Mouse (Mus musculus): ENCODE measurements at regions not wholly inside any gene's neighbourhood (a gene's known extent, or its start where the extent isn't known, plus 50 kb on each side); places are given as distances from the start of the nearest gene placed in this dataset.
A peak's percentile ranks its signal among the peaks of the same experiment; 100 is the strongest.

DNA sequence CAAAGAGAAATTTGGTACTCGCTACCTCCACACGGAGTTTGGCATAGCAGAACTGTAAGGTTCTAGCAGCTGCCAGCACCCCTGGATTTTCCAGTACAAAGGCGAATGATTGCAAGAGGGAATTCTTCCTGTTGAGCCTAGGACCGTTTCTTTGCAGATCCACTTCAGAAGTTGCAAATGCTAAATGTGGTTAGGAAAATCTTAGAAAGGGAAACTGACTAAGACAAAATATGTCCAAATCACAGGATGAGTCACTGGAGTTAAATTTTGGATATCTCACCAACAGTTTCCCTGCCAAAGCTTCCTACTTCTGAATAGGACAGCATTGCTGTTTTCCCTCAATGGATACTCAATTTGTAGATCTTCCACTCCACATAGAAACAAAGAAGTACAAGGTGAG lies 395.4 kb upstream of the Ubash3b start:
- 0 out of 2 replicates have a peak, but pooled peaks cover 3% of the 10 kb centered on the region for H3K4me1 ChIP-seq (replicated peaks)
- no peaks in the 10 kb centered on the region for H3K27me3 ChIP-seq
- H3K4me2 ChIP-seq: no peak overlapping the region
- no peaks in the 10 kb centered on the region for H3K9me3 ChIP-seq
- H3K9ac ChIP-seq: no peak overlapping the region
- peaks cover 7% of the 10 kb centered on the region; the same call in 1 of the 2 replicates for H3K36me3 ChIP-seq
- WGBS: 88% methylated on average over 4 of the region's 4 CpGs
- no peak overlapping the region for H3K4me3 ChIP-seq
- no peak overlapping the region for H3K27ac ChIP-seq
- no peak for ATAC-seq (ENCODE audit: low FRiP score)

DNA sequence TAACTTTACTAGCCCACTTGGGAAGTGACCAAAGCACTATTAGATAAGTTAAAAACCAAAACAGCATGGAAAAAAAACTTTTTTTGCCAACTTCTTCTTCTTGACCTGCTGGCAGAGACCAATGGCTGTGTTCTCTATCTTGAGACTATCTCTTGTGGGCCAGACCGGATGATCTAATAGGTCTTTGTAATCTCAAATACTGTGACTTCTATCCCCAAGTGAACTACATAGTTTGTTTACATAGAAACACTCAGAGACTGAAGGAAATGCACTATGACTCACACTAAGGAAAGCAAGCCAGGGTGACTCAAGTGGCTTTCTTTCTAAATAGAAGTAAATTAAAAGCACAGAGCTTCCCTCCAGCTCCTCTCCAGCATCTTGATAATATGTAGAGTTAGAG lies 384.3 kb upstream of the Ubash3b start:
- H3K9ac ChIP-seq: no peak overlapping the region
- 84% methylated on average over 1 of the region's 1 CpGs for WGBS
- H3K27me3 ChIP-seq: no peaks in the 10 kb centered on the region
- no peak overlapping the region for H3K27ac ChIP-seq
- H3K36me3 ChIP-seq: no peaks in the 10 kb centered on the region
- no peak overlapping the region for H3K4me2 ChIP-seq
- ATAC-seq (ENCODE audit: low FRiP score): no peak
- H3K9me3 ChIP-seq: no peaks in the 10 kb centered on the region
- H3K4me3 ChIP-seq: no peak overlapping the region
- peaks cover 17% of the 10 kb centered on the region for H3K4me1 ChIP-seq (replicated peaks)

GRCm38 (mm10) chr9:41542511-41542910 lies 381.0 kb upstream of the Ubash3b start:
- Histone ChIP-seq H3K9me3 (no peaks in the 10 kb centered on the region), H3K27ac (no peak overlapping the region), H3K4me2 (no peak overlapping the region), H3K27me3 (no peaks in the 10 kb centered on the region), H3K4me1 (replicated peaks) (peaks cover 14% of the 10 kb centered on the region), H3K36me3 (peaks cover 7% of the 10 kb centered on the region; the same call in 1 of the 2 replicates), H3K9ac (no peak overlapping the region), H3K4me3 (no peak overlapping the region)
- WGBS: 93% methylated on average over 5 of the region's 5 CpGs
- ATAC-seq (ENCODE audit: low FRiP score): no peak

GRCm38 (mm10) chr9:41541327-41541726 lies 379.8 kb upstream of the Ubash3b start:
- no peak overlapping the region for H3K4me2 ChIP-seq

DNA sequence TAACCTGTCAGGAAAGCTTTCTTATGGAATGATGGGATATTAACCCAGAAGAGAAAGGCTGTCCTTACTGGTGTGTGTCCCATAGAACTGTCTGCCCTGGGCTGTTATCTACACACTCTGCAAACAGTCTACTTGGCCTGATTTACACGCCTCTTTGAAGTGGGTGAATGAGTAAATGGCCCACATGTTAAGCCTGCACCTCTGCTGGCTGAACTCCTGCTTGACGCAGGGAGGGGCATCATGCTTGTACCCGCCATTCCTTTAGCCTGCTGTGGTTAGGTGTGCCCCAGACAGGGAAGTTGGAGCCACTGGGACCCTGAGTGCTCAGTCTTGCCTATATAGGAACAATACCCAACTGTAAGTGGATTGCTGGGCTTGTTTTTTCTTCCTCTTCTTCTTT lies 371.3 kb upstream of the Ubash3b start:
- Histone ChIP-seq H3K9ac (no peak overlapping the region), H3K4me2 (no peak overlapping the region), H3K4me3 (no peak overlapping the region), H3K27me3 (no peaks in the 10 kb centered on the region), H3K4me1 (replicated peaks) (peaks cover 8% of the 10 kb centered on the region), H3K9me3 (no peaks in the 10 kb centered on the region), H3K36me3 (peaks cover 14% of the 10 kb centered on the region), H3K27ac (no peak overlapping the region)
- 92% methylated on average over 3 of the region's 3 CpGs for WGBS
- ATAC-seq (ENCODE audit: low FRiP score): no peak

More at GRCm38 (mm10) chr9:41541327-41541726, 379.8 kb upstream of the Ubash3b start:
- peak; percentile 72; the same call in 1 of the 2 replicates for ATAC-seq (ENCODE audit: low FRiP score)
- Histone ChIP-seq H3K4me3 (no peak overlapping the region), H3K4me1 (replicated peaks) (peaks cover 14% of the 10 kb centered on the region), H3K27me3 (no peaks in the 10 kb centered on the region), H3K9me3 (no peaks in the 10 kb centered on the region), H3K36me3 (peaks cover 11% of the 10 kb centered on the region; the same call in 1 of the 2 replicates), H3K27ac (peak overlapping the region; percentile 84), H3K9ac (peak overlapping the region; percentile 46; the same call in 1 of the 2 replicates)
- WGBS: 39% methylated on average over 6 of the region's 6 CpGs

DNA sequence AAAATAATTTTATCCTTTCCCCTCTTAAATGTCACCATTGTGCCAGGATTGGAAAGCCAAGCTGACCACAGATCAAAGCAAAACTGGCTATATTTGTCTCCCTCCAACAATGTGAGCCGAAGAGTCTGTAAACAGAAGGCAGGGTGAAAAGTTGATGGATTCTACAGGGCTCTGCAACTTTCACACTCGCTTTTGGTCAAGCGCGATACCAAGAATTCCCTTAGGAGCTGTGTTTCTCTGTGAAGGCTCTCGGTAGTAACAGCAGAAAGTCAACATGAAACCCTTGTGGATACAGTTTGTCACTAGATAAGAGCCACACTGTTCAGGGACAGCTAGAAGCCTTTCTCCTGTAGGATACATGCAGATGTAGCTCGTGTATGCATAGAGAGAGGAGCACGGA lies 370.8 kb upstream of the Ubash3b start:
- Histone ChIP-seq H3K9me3 (no peaks in the 10 kb centered on the region), H3K4me1 (replicated peaks) (peaks cover 10% of the 10 kb centered on the region), H3K27ac (no peak overlapping the region), H3K27me3 (no peaks in the 10 kb centered on the region), H3K9ac (no peak overlapping the region), H3K4me2 (no peak overlapping the region), H3K4me3 (no peak overlapping the region), H3K36me3 (peaks cover 9% of the 10 kb centered on the region; the same call in 1 of the 2 replicates)
- ATAC-seq (ENCODE audit: low FRiP score): no peak
- WGBS: 81% methylated on average over 7 of the region's 7 CpGs

DNA sequence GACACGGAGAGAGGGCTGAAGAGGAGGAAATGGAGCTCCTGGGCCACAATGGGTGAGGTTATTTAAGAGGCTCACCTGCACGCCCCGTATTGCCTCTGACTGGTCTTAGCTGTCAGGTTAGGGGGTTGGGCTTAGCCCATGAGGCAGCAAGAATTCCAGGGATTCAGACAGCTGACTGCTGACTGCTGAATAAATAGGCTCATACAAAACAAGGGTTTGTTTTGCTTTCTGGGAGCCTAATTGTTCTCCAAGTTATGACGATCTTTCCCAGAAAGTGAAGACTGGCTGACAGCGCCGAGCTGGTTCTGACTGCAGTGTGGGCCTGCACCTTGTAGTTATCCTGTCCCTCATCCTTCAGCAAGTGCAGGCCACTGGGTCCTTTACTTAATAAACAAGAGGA lies 370.1 kb upstream of the Ubash3b start:
- H3K4me2 ChIP-seq: no peak overlapping the region
- peaks cover 13% of the 10 kb centered on the region for H3K4me1 ChIP-seq (replicated peaks)
- no peak overlapping the region for H3K4me3 ChIP-seq
- H3K9ac ChIP-seq: no peak overlapping the region
- H3K27ac ChIP-seq: 0 out of 2 replicates have a peak overlapping the region, but pooled peaks have one; percentile 15
- H3K36me3 ChIP-seq: peaks cover 7% of the 10 kb centered on the region; the same call in 1 of the 2 replicates
- no peaks in the 10 kb centered on the region for H3K27me3 ChIP-seq
- ATAC-seq (ENCODE audit: low FRiP score): no peak
- 78% methylated on average over 6 of the region's 6 CpGs for WGBS
- H3K9me3 ChIP-seq: no peaks in the 10 kb centered on the region

DNA sequence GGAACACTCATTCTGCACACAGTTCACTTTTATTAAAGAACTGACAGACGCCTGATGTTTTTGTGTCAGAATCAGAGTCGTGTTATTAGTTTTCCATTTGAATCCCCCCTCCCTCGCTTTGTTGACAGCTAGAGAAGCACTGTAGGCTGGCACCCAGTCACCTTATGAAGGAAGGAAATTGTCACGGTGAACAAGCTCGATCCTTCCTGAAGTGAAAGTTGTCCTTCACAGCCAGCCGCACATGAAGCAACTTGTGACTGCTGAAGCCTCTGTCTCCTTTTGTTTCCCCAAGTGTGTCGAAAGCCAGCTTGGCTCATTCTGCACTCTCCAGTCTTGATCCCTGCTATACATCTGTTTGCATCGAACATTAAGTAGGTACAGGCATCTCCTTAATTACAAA lies 364.6 kb upstream of the Ubash3b start:
- ATAC-seq (ENCODE audit: low FRiP score): peak; percentile 15; the same call in 1 of the 2 replicates
- 36% methylated on average over 8 of the region's 8 CpGs for WGBS
- H3K36me3 ChIP-seq: peaks cover 3% of the 10 kb centered on the region; the same call in 1 of the 2 replicates
- 0 out of 2 replicates have a peak overlapping the region, but pooled peaks have one; percentile 1 for H3K4me2 ChIP-seq
- H3K27me3 ChIP-seq: no peaks in the 10 kb centered on the region
- H3K9me3 ChIP-seq: no peaks in the 10 kb centered on the region
- H3K4me1 ChIP-seq (replicated peaks): peaks cover 38% of the 10 kb centered on the region
- H3K4me3 ChIP-seq: no peak overlapping the region
- no peak overlapping the region for H3K9ac ChIP-seq
- H3K27ac ChIP-seq: peak overlapping the region; percentile 87

DNA sequence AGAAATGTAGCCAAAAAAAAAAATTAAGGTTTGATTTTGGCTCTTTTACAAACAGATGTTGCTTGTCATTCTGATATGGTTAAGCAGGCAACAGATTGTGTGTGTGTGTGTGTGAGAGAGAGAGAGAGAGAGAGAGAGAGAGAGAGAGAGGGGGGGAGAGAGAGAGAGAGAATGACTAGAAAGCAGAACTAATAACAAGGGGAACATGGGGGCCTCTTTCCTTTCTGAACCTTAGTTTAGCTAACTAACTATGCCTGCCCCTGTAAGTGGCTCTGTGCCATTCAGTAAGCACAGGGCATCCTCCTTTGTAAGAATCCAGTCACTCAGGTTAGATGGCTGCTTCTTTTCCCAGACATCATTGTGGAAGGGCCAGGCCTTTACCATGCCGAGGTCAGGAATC lies 364.0 kb upstream of the Ubash3b start:
- Histone ChIP-seq H3K27ac (peak overlapping the region; percentile 87), H3K36me3 (peaks cover 2% of the 10 kb centered on the region; the same call in 1 of the 2 replicates), H3K27me3 (no peaks in the 10 kb centered on the region), H3K9ac (peak overlapping the region; percentile 14), H3K4me1 (replicated peaks) (peaks cover 38% of the 10 kb centered on the region), H3K9me3 (no peaks in the 10 kb centered on the region), H3K4me2 (no peak overlapping the region), H3K4me3 (no peak overlapping the region)
- no peak for ATAC-seq (ENCODE audit: low FRiP score)
- WGBS: 69% methylated on average over 1 of the region's 1 CpGs

GRCm38 (mm10) chr9:41524591-41524990 lies 363.1 kb upstream of the Ubash3b start:
- Histone ChIP-seq H3K27me3 (no peaks in the 10 kb centered on the region), H3K4me1 (replicated peaks) (peaks cover 38% of the 10 kb centered on the region), H3K9ac (no peak overlapping the region), H3K27ac (peak overlapping the region; percentile 87), H3K9me3 (no peaks in the 10 kb centered on the region), H3K4me3 (no peak overlapping the region), H3K4me2 (no peak overlapping the region), H3K36me3 (0 out of 2 replicates have a peak, but pooled peaks cover 2% of the 10 kb centered on the region)
- no peak; the same call in 1 of the 2 replicates for ATAC-seq (ENCODE audit: low FRiP score)
- 58% methylated on average over 7 of the region's 7 CpGs for WGBS

DNA sequence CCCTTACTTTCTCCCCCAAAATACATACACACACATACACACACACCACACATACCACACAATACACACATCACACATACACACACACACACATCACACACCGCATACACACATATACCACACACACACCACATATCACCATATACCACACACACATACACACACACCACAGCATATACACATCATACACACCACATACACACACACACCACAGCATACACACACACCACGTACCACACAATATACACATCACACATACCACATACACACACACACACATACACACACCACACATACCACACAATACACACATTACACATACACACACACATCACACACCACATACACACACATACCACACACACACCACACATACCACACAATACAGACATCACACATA lies 362.5 kb upstream of the Ubash3b start:
- H3K4me3 ChIP-seq: no peak overlapping the region
- no peaks in the 10 kb centered on the region for H3K27me3 ChIP-seq
- 0 out of 2 replicates have a peak, but pooled peaks cover 2% of the 10 kb centered on the region for H3K36me3 ChIP-seq
- ATAC-seq (ENCODE audit: low FRiP score): 0 out of 2 replicates have a peak, but pooled peaks have one; percentile 3
- WGBS: 98% methylated on average over 2 of the region's 2 CpGs
- H3K4me1 ChIP-seq (replicated peaks): peaks cover 38% of the 10 kb centered on the region
- H3K9me3 ChIP-seq: no peaks in the 10 kb centered on the region
- H3K9ac ChIP-seq: no peak overlapping the region
- peak overlapping the region; percentile 87 for H3K27ac ChIP-seq
- no peak overlapping the region for H3K4me2 ChIP-seq

DNA sequence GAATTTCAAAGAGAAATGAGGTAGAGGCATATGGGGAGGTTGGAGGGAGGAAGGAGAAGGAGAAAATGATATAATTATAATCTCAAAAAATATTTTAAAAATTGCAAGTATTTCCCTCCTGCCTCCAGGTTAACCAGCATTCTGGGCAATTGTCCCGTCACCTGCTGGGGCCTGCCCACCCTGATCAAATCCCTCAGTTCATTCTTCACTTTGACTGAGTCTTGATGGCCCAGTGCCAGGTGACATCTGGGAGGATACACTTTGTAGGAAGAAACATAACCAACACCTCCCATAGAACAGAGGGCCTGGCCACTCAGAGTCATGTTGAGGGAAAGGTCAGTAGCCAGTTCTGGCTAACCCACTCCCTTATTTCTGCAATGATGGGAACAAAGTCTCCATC lies 360.8 kb upstream of the Ubash3b start:
- H3K27ac ChIP-seq: no peak overlapping the region
- no peak overlapping the region for H3K9ac ChIP-seq

GRCm38 (mm10) chr9:41517787-41518186 lies 356.3 kb upstream of the Ubash3b start:
- no peaks in the 10 kb centered on the region for H3K27me3 ChIP-seq
- H3K9me3 ChIP-seq: no peaks in the 10 kb centered on the region
- peak overlapping the region; percentile 82 for H3K27ac ChIP-seq
- H3K4me3 ChIP-seq: no peak overlapping the region
- ATAC-seq (ENCODE audit: low FRiP score): 0 out of 2 replicates have a peak, but pooled peaks have one; percentile 24
- H3K4me2 ChIP-seq: no peak overlapping the region
- peaks cover 22% of the 10 kb centered on the region for H3K4me1 ChIP-seq (replicated peaks)
- 54% methylated on average over 2 of the region's 2 CpGs for WGBS
- H3K36me3 ChIP-seq: 0 out of 2 replicates have a peak, but pooled peaks cover 2% of the 10 kb centered on the region
- no peak overlapping the region for H3K9ac ChIP-seq

More for the DNA sequence above, 360.8 kb upstream of the Ubash3b start:
- ATAC-seq (ENCODE audit: low FRiP score): no peak
- Histone ChIP-seq H3K4me2 (no peak overlapping the region), H3K4me3 (no peak overlapping the region), H3K4me1 (replicated peaks) (peaks cover 41% of the 10 kb centered on the region), H3K27me3 (no peaks in the 10 kb centered on the region), H3K36me3 (0 out of 2 replicates have a peak, but pooled peaks cover 2% of the 10 kb centered on the region), H3K9me3 (no peaks in the 10 kb centered on the region)
- 64% methylated on average over 1 of the region's 1 CpGs for WGBS
